Mouse (Mus musculus) stomach, postnatal 0 days (tissue): ENCODE data around the gene Prpf3. TPM values are rescaled to one million over a fixed set of nuclear protein-coding genes. Genes with fewer than 3 reads are reported as not detected.

ENCODE experiments used
- ATAC-seq: fragments of 200-750 bp; cut with Nextera tagmentation; 2 replicates; pipeline ENCODE4 v1.8.0; 2017; ENCODE audit not compliant: low FRiP score, low TSS enrichment
- DNase-seq: peaks from one replicate; pipeline ENCODE4 v3.0.0-alpha.2; 2016; ENCODE audit warnings: low spot score
- H3K27ac ChIP-seq: fragments of 300-500 bp; sonication (generic); replicated peaks from 2 replicates; pipeline ENCODE4 v1.5.1; 2014; ENCODE audit warnings: mild to moderate bottlenecking, control low read depth
- H3K27me3 ChIP-seq: fragments of 300-500 bp; sonication (generic); 2 replicates; pipeline ENCODE4 v1.6.1; 2014; ENCODE audit warnings: low read length; ENCODE audit not compliant: control insufficient read depth, insufficient read depth
- H3K36me3 ChIP-seq: fragments of 300-500 bp; sonication (generic); 2 replicates; pipeline ENCODE4 v1.6.1; 2014; ENCODE audit warnings: low read length, mixed read lengths; ENCODE audit not compliant: control insufficient read depth, insufficient read depth
- H3K4me1 ChIP-seq: fragments of 300-500 bp; sonication (generic); replicated peaks from 2 replicates; pipeline ENCODE4 v1.6.1; 2014; ENCODE audit warnings: antibody characterized with exemption; ENCODE audit not compliant: control insufficient read depth, insufficient read depth
- H3K4me2 ChIP-seq: fragments of 300-500 bp; sonication (generic); replicated peaks from 2 replicates; pipeline ENCODE4 v1.6.1; 2014; ENCODE audit warnings: low read depth, mild to moderate bottlenecking, control low read depth, moderate library complexity
- H3K4me3 ChIP-seq: fragments of 300-500 bp; sonication (generic); 2 replicates; pipeline ENCODE4 v1.5.1; 2014; ENCODE audit warnings: low read depth, low read length, control low read depth
- H3K9ac ChIP-seq: fragments of 300-500 bp; sonication (generic); 2 replicates; pipeline ENCODE4 v1.6.1; 2014; ENCODE audit warnings: mild to moderate bottlenecking, low read length, control low read depth, mixed read lengths
- H3K9me3 ChIP-seq: fragments of 300-500 bp; sonication (generic); 2 replicates; pipeline ENCODE4 v1.6.1; 2016; ENCODE audit warnings: low read length; ENCODE audit not compliant: control insufficient read depth
- CTCF ChIP-seq: IDR thresholded peaks from 2 replicates; pipeline ENCODE4 v1.5.1; 2016; ENCODE audit warnings: antibody characterized with exemption, low read depth, mild to moderate bottlenecking, moderate library complexity
- EP300 ChIP-seq: optimal IDR thresholded peaks from 2 replicates; pipeline ENCODE3; 2016; ENCODE audit warnings: antibody characterized with exemption
- WGBS: fragments of 180-500 bp; shearing (Covaris S2); extraction: QIAGEN DNeasy Blood & Tissue Kit; methylation state at CpG from one replicate; pipeline ENCODE4 v1.1.7; 2014; 5-methylcytosine and 5-hydroxymethylcytosine counted together
- polyA plus RNA-seq: library from polyadenylated mRNA; unstranded; fragments of >200 nt; fragmentation: Nextera tagmentation; extraction: Ambion mirVana; gene quantifications from 2 replicates; pipeline ENCODE4 v1.2.1, GENCODE M21; 2015

The Prpf3 gene
- polyA plus RNA-seq, 1 experiment from 2014 or later, result 13.8 TPM

- under 1% methylated on average over 33 of the region's 33 CpGs for WGBS
- peak; percentile 97 for ATAC-seq
These were observed 15.7 kb upstream of the Prpf3 start, which contains the start of gene Mrps21 for GRCm38 (mm10) chr3:95871392-95871867. Mrps21 (minus strand) TSS chr3:95871519.

GRCm38 (mm10) chr3:95870976-95871375 lies 15.3 kb upstream of the Prpf3 start:
- peak overlapping the region; percentile 74 for H3K9ac ChIP-seq
- ATAC-seq, result peak; percentile 13; the same call in 1 of the 2 replicates
- no peaks in the 10 kb centered on the region for H3K9me3 ChIP-seq
- no peaks in the 10 kb centered on the region for H3K4me1 ChIP-seq
- no peak for DNase-seq
- H3K27me3 ChIP-seq, result no peaks in the 10 kb centered on the region
- H3K36me3 ChIP-seq, result no peaks in the 10 kb centered on the region
- H3K27ac ChIP-seq, result peak overlapping the region; percentile 77
- H3K4me3 ChIP-seq, result peak overlapping the region; percentile 62
- WGBS, result 5% methylated on average over 15 of the region's 15 CpGs
- peak overlapping the region; percentile 68 for H3K4me2 ChIP-seq
- no peak for TF ChIP-seq CTCF
- no peak for TF ChIP-seq EP300

More at GRCm38 (mm10) chr3:95871392-95871867, 15.7 kb upstream of the Prpf3 start, which contains the start of gene Mrps21:
- Histone ChIP-seq H3K4me3 (peak within 1 kb of the TSS; percentile 62), H3K27ac (peak within 1 kb of the TSS; percentile 77), H3K9me3 (no peaks in the 10 kb centered on the region), H3K4me1 (no peaks in the 10 kb centered on the region), H3K36me3 (no peaks in the 10 kb centered on the region), H3K27me3 (no peaks in the 10 kb centered on the region), H3K9ac (peak within 1 kb of the TSS; percentile 74), H3K4me2 (peak within 1 kb of the TSS; percentile 68)
- no peak; the same call in 1 of the 2 replicates for TF ChIP-seq CTCF
- no peak for TF ChIP-seq EP300
- DNase-seq, result peak; percentile 91

GRCm38 (mm10) chr3:95867408-95867807 lies 11.7 kb upstream of the Prpf3 start:
- Histone ChIP-seq H3K36me3 (no peaks in the 10 kb centered on the region; the same call in 1 of the 2 replicates), H3K9me3 (no peaks in the 10 kb centered on the region), H3K4me3 (no peak overlapping the region), H3K27me3 (no peaks in the 10 kb centered on the region), H3K4me2 (no peak overlapping the region), H3K9ac (no peak overlapping the region), H3K4me1 (no peaks in the 10 kb centered on the region), H3K27ac (no peak overlapping the region)
- no peak for TF ChIP-seq EP300
- TF ChIP-seq CTCF, result no peak
- ATAC-seq, result no peak
- WGBS, result 92% methylated on average over 2 of the region's 2 CpGs
- DNase-seq, result no peak

GRCm38 (mm10) chr3:95866071-95866470 lies 10.4 kb upstream of the Prpf3 start:
- Histone ChIP-seq H3K27me3 (no peaks in the 10 kb centered on the region), H3K4me2 (no peak overlapping the region), H3K27ac (no peak overlapping the region), H3K9me3 (no peaks in the 10 kb centered on the region), H3K9ac (no peak overlapping the region), H3K4me1 (no peaks in the 10 kb centered on the region), H3K36me3 (no peaks in the 10 kb centered on the region; the same call in 1 of the 2 replicates), H3K4me3 (no peak overlapping the region)
- DNase-seq (no peak), ATAC-seq (no peak)
- TF ChIP-seq EP300, result no peak
- TF ChIP-seq CTCF, result no peak
- WGBS, result 87% methylated on average over 5 of the region's 5 CpGs

GRCm38 (mm10) chr3:95865571-95865970 lies 9.9 kb upstream of the Prpf3 start:
- no peak for DNase-seq
- no peak for ATAC-seq
- Histone ChIP-seq H3K27me3 (no peaks in the 10 kb centered on the region), H3K36me3 (no peaks in the 10 kb centered on the region; the same call in 1 of the 2 replicates), H3K27ac (no peak overlapping the region), H3K4me1 (no peaks in the 10 kb centered on the region), H3K9me3 (no peaks in the 10 kb centered on the region), H3K4me3 (no peak overlapping the region), H3K4me2 (no peak overlapping the region), H3K9ac (no peak overlapping the region)
- TF ChIP-seq EP300 (no peak), CTCF (no peak)
- 92% methylated on average over 20 of the region's 20 CpGs for WGBS

GRCm38 (mm10) chr3:95865050-95865449 lies 9.4 kb upstream of the Prpf3 start:
- ATAC-seq, result no peak
- H3K4me2 ChIP-seq, result no peak overlapping the region
- no peaks in the 10 kb centered on the region for H3K9me3 ChIP-seq
- H3K27ac ChIP-seq, result no peak overlapping the region
- no peak for DNase-seq
- WGBS, result 88% methylated on average over 5 of the region's 5 CpGs
- H3K36me3 ChIP-seq, result no peaks in the 10 kb centered on the region; the same call in 1 of the 2 replicates
- no peak for TF ChIP-seq CTCF
- no peak for TF ChIP-seq EP300
- H3K4me3 ChIP-seq, result no peak overlapping the region
- H3K27me3 ChIP-seq, result no peaks in the 10 kb centered on the region
- no peaks in the 10 kb centered on the region for H3K4me1 ChIP-seq
- H3K9ac ChIP-seq, result no peak overlapping the region
